Mouse (Mus musculus) erythroblast, embryonic 14.5 days (primary cell): Measurements from ENCODE around the gene Elavl1.

Source experiments
- GATA1 ChIP-seq: IDR thresholded peaks from 2 replicates; pipeline ENCODE4 v1.6.1; 2012; ENCODE audit warnings: low read length, inconsistent platforms, mixed read lengths
- TAL1 ChIP-seq: IDR thresholded peaks from 3 replicates; pipeline ENCODE4 v1.6.1; 2012; ENCODE audit warnings: low read length, inconsistent platforms, mixed read lengths

GRCm38 (mm10) chr8:4368470-4368869 is 43.3 kb upstream of the Elavl1 start:
- TF ChIP-seq GATA1 (no peak), TAL1 (no peak)
